28 mouse cellular contexts compared by ENCODE assay signal in the genomic region with DNA sequence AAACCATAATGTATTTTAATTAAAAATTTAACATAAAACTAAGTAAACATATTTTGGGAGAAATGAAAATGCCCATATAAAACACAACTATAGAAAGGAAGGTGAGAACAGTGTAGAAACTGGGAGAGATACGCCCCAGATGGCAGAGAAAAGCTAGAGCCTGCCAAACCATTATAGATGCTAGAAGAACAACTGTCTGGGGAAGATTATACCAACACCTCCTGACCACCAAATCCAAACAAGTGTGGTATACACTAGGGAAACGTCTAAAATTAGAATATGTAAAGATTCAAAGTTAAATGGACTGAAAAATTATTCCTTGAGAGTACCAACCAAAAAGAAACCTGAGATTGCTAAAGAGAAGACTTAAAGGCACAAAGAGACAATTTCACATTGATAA.
"Had no signal": no experiment of that assay in that cellular context is flagged by ENCODE, and none has a peak within 500 bp of the region (broad histone marks: within the 10 kb centered on the region; RNA-seq: fewer than 3 reads in every experiment).

No protein-coding gene starts in this region.

- H3K4me3 ChIP-seq: heart, adult 2 months; heart, embryonic 13.5 days; heart, embryonic 15.5 days; hindbrain, embryonic 10.5 days; hindbrain, embryonic 12.5 days; hindbrain, embryonic 15.5 days; kidney, embryonic 15.5 days; limb, embryonic 13.5 days; limb, embryonic 15.5 days; liver, embryonic 12.5 days had no signal

- DNase-seq: gastrocnemius, postnatal 14 days; gastrocnemius, postnatal 36 days; heart, adult 11 months; heart, adult 2 months; heart, postnatal 14 days; heart, postnatal 4 days; kidney, adult 11 months; kidney, adult 2 months; kidney, adult 9 months; kidney, postnatal 14 days; kidney, postnatal 36 days; layer of hippocampus, adult 9-11 months; layer of hippocampus, postnatal 36 days; left cerebral cortex, postnatal 4 days had no signal

- H3K4me2 ChIP-seq: heart, embryonic 11.5 days; heart, embryonic 13.5 days; heart, embryonic 15.5 days; hindbrain, embryonic 12.5 days; hindbrain, embryonic 15.5 days; kidney, embryonic 15.5 days; limb, embryonic 13.5 days; limb, embryonic 15.5 days; liver, embryonic 12.5 days had no signal

- H3K27ac ChIP-seq: heart, adult 2 months; heart, embryonic 13.5 days; heart, embryonic 15.5 days; hindbrain, embryonic 10.5 days; hindbrain, embryonic 12.5 days; hindbrain, embryonic 15.5 days; hindbrain, postnatal 0 days; kidney, embryonic 15.5 days; kidney, postnatal 0 days; limb, embryonic 13.5 days; limb, embryonic 15.5 days; liver, embryonic 12.5 days; liver, embryonic 14.5 days had no signal

- H3K9ac ChIP-seq: heart, embryonic 13.5 days; heart, embryonic 15.5 days; hindbrain, embryonic 12.5 days; hindbrain, embryonic 15.5 days; kidney, embryonic 15.5 days; limb, embryonic 13.5 days; limb, embryonic 15.5 days; liver, embryonic 12.5 days; liver, embryonic 14.5 days had no signal

- H3K4me1 ChIP-seq: heart, embryonic 13.5 days; heart, embryonic 15.5 days; hindbrain, embryonic 10.5 days; hindbrain, embryonic 12.5 days; hindbrain, embryonic 15.5 days; kidney, embryonic 15.5 days; limb, embryonic 13.5 days; limb, embryonic 15.5 days; liver, embryonic 12.5 days had no signal

- H3K9me3 ChIP-seq: heart, embryonic 13.5 days; heart, embryonic 15.5 days; hindbrain, embryonic 10.5 days; hindbrain, embryonic 12.5 days; hindbrain, embryonic 15.5 days; kidney, embryonic 15.5 days; limb, embryonic 13.5 days; limb, embryonic 15.5 days; liver, embryonic 12.5 days had no signal

- ATAC-seq: hindbrain, postnatal 0 days; intestine, embryonic 16.5 days; liver, embryonic 12.5 days had no signal

- H3K27me3 ChIP-seq: heart, embryonic 13.5 days; heart, embryonic 15.5 days; hindbrain, embryonic 12.5 days; hindbrain, embryonic 15.5 days; kidney, embryonic 15.5 days; limb, embryonic 13.5 days; limb, embryonic 15.5 days; liver, embryonic 12.5 days had no signal
